20 mouse cellular contexts compared by ENCODE assay signal in genomic region chr15:79906855-79907254, GRCm38 (mm10). TPM values are rescaled to one million over a fixed set of nuclear protein-coding genes. Genes with fewer than 3 reads are reported as not detected.
DNase-seq lines count a peak whose midpoint lies in the region; ATAC-seq and TF ChIP-seq lines count a peak whose summit lies in the region.
"Had no signal": no experiment of that assay in that cellular context is flagged by ENCODE, and none has a peak within 500 bp of the region (broad histone marks: within the 10 kb centered on the region; RNA-seq: fewer than 3 reads in every experiment).

No protein-coding gene starts in this region.

- no peak for TF ChIP-seq POLR2A in ES-Bruce4 (IDR thresholded peaks at IDR 0.05; ENCODE audit: insufficient read depth, low read length)

- H3K36me3 ChIP-seq in liver, embryonic 12.5 days = peaks cover 69% of the 10 kb centered on the region
- H3K36me3 ChIP-seq in ES-Bruce4 (ENCODE audit: control insufficient read depth, insufficient read depth, low read length, poor library complexity, severe bottlenecking) = peaks cover 11% of the 10 kb centered on the region
- no peaks in the 10 kb centered on the region for H3K36me3 ChIP-seq in stomach, embryonic 15.5 days
- H3K36me3 ChIP-seq in heart, embryonic 12.5 days = peaks cover 16% of the 10 kb centered on the region
- H3K36me3 ChIP-seq: embryonic facial prominence, embryonic 12.5 days; hindbrain, embryonic 13.5 days; neural tube, embryonic 12.5 days had no signal

- no peaks in the 10 kb centered on the region for H3K9me3 ChIP-seq in liver, embryonic 12.5 days (replicated peaks)
- no peaks in the 10 kb centered on the region for H3K9me3 ChIP-seq in ES-Bruce4 (replicated peaks; ENCODE audit: control insufficient read depth, insufficient read depth, low read length, poor library complexity, severe bottlenecking)
- H3K9me3 ChIP-seq in stomach, embryonic 15.5 days = no peaks in the 10 kb centered on the region
- H3K9me3 ChIP-seq in heart, embryonic 12.5 days (replicated peaks) = no peaks in the 10 kb centered on the region; the same call in 1 of the 2 replicates
- H3K9me3 ChIP-seq: embryonic facial prominence, embryonic 12.5 days; heart, embryonic 13.5 days; hindbrain, embryonic 13.5 days; limb, embryonic 13.5 days; liver, embryonic 15.5 days; neural tube, embryonic 12.5 days had no signal

- peak; percentile 33; the same call in 1 of the 2 replicates for TF ChIP-seq EP300 in ES-Bruce4 (IDR thresholded peaks at IDR 0.05; ENCODE audit: insufficient read depth, low read depth, low read length)

- TF ChIP-seq CTCF in ES-Bruce4 (IDR thresholded peaks at IDR 0.05; ENCODE audit: low read depth, low read length) = no peak

- H3K4me2 ChIP-seq in liver, embryonic 12.5 days = no peak overlapping the region
- H3K4me2 ChIP-seq in stomach, embryonic 15.5 days = no peak overlapping the region
- H3K4me2 ChIP-seq in heart, embryonic 12.5 days = no peak overlapping the region
- H3K4me2 ChIP-seq: embryonic facial prominence, embryonic 12.5 days; heart, embryonic 13.5 days; hindbrain, embryonic 13.5 days; limb, embryonic 13.5 days; liver, embryonic 15.5 days; midbrain, embryonic 11.5 days; neural tube, embryonic 12.5 days had no signal

- H3K27ac ChIP-seq in liver, embryonic 12.5 days = no peak overlapping the region
- H3K27ac ChIP-seq in ES-Bruce4 (ENCODE audit: insufficient read depth, low read length) = peak overlapping the region; percentile 77; the same call in 1 of the 2 replicates
- H3K27ac ChIP-seq in stomach, embryonic 15.5 days = 0 out of 2 replicates have a peak overlapping the region, but pooled peaks have one; percentile 24
- H3K27ac ChIP-seq in heart, embryonic 12.5 days (ENCODE audit: poor library complexity, severe bottlenecking) = no peak overlapping the region
- H3K27ac ChIP-seq: embryonic facial prominence, embryonic 12.5 days; heart, embryonic 13.5 days; hindbrain, embryonic 13.5 days; limb, embryonic 13.5 days; liver, embryonic 15.5 days; neural tube, embryonic 12.5 days had no signal

- 58% methylated on average over 14 of the region's 14 CpGs for WGBS in liver, embryonic 12.5 days (ENCODE audit: insufficient replicate concordance)
- 39% methylated on average over 14 of the region's 14 CpGs for WGBS in stomach, embryonic 15.5 days
- 31% methylated on average over 14 of the region's 14 CpGs for WGBS in heart, embryonic 12.5 days

- no peak overlapping the region for H3K9ac ChIP-seq in liver, embryonic 12.5 days
- 0 out of 2 replicates have a peak overlapping the region, but pooled peaks have one; percentile 26 for H3K9ac ChIP-seq in ES-Bruce4 (ENCODE audit: low read depth, poor library complexity, severe bottlenecking)
- no peak overlapping the region for H3K9ac ChIP-seq in stomach, embryonic 15.5 days
- no peak overlapping the region for H3K9ac ChIP-seq in heart, embryonic 12.5 days
- H3K9ac ChIP-seq: embryonic facial prominence, embryonic 12.5 days; forebrain, postnatal 0 days; heart, embryonic 13.5 days; hindbrain, embryonic 13.5 days; limb, embryonic 13.5 days; liver, embryonic 15.5 days; neural tube, embryonic 12.5 days had no signal

- DNase-seq in liver = peak; percentile 29
- peak; percentile 32 for DNase-seq in induced T-regulatory cell, adult 2 months (ENCODE audit: low read depth)
- DNase-seq: adrenal gland, postnatal 10 days; cerebellum, adult 9-11 months; forebrain, postnatal 0 days; kidney, adult 11 months; lung, postnatal 4 days had no signal

- no peak overlapping the region for H3K4me3 ChIP-seq in liver, embryonic 12.5 days
- H3K4me3 ChIP-seq in ES-Bruce4 (ENCODE audit: low read depth, low read length) = peak overlapping the region; percentile 61
- no peak overlapping the region for H3K4me3 ChIP-seq in stomach, embryonic 15.5 days (replicated peaks)
- H3K4me3 ChIP-seq in heart, embryonic 12.5 days = no peak overlapping the region
- H3K4me3 ChIP-seq: embryonic facial prominence, embryonic 12.5 days; heart, embryonic 13.5 days; hindbrain, embryonic 13.5 days; limb, embryonic 13.5 days; liver, embryonic 15.5 days; neural tube, embryonic 12.5 days had no signal

- H3K4me1 ChIP-seq in liver, embryonic 12.5 days = no peaks in the 10 kb centered on the region
- peaks cover 9% of the 10 kb centered on the region for H3K4me1 ChIP-seq in ES-Bruce4 (ENCODE audit: control insufficient read depth, insufficient read depth, low read length)
- no peaks in the 10 kb centered on the region for H3K4me1 ChIP-seq in stomach, embryonic 15.5 days
- no peaks in the 10 kb centered on the region for H3K4me1 ChIP-seq in heart, embryonic 12.5 days (replicated peaks)
- H3K4me1 ChIP-seq: embryonic facial prominence, embryonic 12.5 days; heart, embryonic 13.5 days; hindbrain, embryonic 13.5 days; limb, embryonic 13.5 days; neural tube, embryonic 12.5 days had no signal

- peaks cover 3% of the 10 kb centered on the region; the same call in 1 of the 2 replicates for H3K27me3 ChIP-seq in liver, embryonic 12.5 days (replicated peaks)
- no peaks in the 10 kb centered on the region for H3K27me3 ChIP-seq in ES-Bruce4 (ENCODE audit: control insufficient read depth, insufficient read depth, low read length, poor library complexity, severe bottlenecking)
- H3K27me3 ChIP-seq in stomach, embryonic 15.5 days (replicated peaks) = no peaks in the 10 kb centered on the region
- H3K27me3 ChIP-seq in heart, embryonic 12.5 days (replicated peaks) = peaks cover 10% of the 10 kb centered on the region; the same call in 1 of the 2 replicates
- H3K27me3 ChIP-seq: hindbrain, embryonic 13.5 days; liver, embryonic 15.5 days had no signal

- no peak for ATAC-seq in liver, embryonic 12.5 days
- peak; percentile 79 for ATAC-seq in stomach, embryonic 15.5 days (ENCODE audit: insufficient read depth, low FRiP score, low read depth)
- ATAC-seq in heart, embryonic 12.5 days (ENCODE audit: insufficient number of reproducible peaks, low FRiP score) = no peak
- ATAC-seq in erythroid progenitor cell, adult 5-6 weeks (replicated peaks; ENCODE audit: low FRiP score, poor library complexity, severe bottlenecking) = no peak
- ATAC-seq: CD4-positive, CD25-positive, alpha-beta regulatory T cell, adult 4 months; forebrain, postnatal 0 days had no signal

RNA-seq across cellular contexts. Expression of gene Apobec3, which starts 15.4 kb away (rescaled TPM):
- polyA plus RNA-seq in liver, embryonic 12.5 days (2016; fragmentation: Nextera tagmentation; extraction: Ambion mirVana) = 54.7 and 57.4 TPM in 2 replicates
- 98.9 and 114 TPM in 2 replicates for polyA plus RNA-seq in ES-Bruce4 (2011; ENCODE audit: insufficient read depth, insufficient read length, low read depth, missing spikeins)
- polyA plus RNA-seq in stomach, embryonic 15.5 days (2015; fragmentation: Nextera tagmentation; extraction: Ambion mirVana) = 22.4 and 26.5 TPM in 2 replicates
- polyA plus RNA-seq in heart, embryonic 12.5 days (2016; fragmentation: Nextera tagmentation; extraction: Ambion mirVana) = 11.2 and 12.2 TPM in 2 replicates
- total RNA-seq in erythroid progenitor cell, adult 5-6 weeks (2015; ENCODE audit: low replicate concordance) = 229 and 314 TPM in 2 replicates
- 185 and 259 TPM in 2 replicates for total RNA-seq in erythroid progenitor cell, adult 5-6 weeks (2017; ENCODE audit: low replicate concordance)

Comparison
In these comparisons a context has a peak if more than half of its experiments do, and no peak if none do; other contexts are left out.
1. H3K27ac ChIP-seq: peak in ES-Bruce4 (single experiment) and stomach, embryonic 15.5 days (single experiment); none in liver, embryonic 12.5 days (single experiment) and heart, embryonic 12.5 days (single experiment).